Mouse (Mus musculus): Measurements from ENCODE around the gene Pus1.
"Not testable (repeated sequence)": the region's sequence is repeated elsewhere in the genome, so short reads cannot be mapped to it uniquely, and the experiment has no call there.

Pus1 gene

GRCm38 (mm10) chr5:110783150-110783549, 2.7 kb upstream of the Pus1 start:
- DNase-seq (ENCODE audit: extremely low read depth, insufficient read length, low spot score) = no peak

- no peak for DNase-seq (ENCODE audit: extremely low read depth, insufficient read length, low spot score)
Observed at GRCm38 (mm10) chr5:110781529-110782238, 1.2 kb upstream of the Pus1 start.

DNA sequence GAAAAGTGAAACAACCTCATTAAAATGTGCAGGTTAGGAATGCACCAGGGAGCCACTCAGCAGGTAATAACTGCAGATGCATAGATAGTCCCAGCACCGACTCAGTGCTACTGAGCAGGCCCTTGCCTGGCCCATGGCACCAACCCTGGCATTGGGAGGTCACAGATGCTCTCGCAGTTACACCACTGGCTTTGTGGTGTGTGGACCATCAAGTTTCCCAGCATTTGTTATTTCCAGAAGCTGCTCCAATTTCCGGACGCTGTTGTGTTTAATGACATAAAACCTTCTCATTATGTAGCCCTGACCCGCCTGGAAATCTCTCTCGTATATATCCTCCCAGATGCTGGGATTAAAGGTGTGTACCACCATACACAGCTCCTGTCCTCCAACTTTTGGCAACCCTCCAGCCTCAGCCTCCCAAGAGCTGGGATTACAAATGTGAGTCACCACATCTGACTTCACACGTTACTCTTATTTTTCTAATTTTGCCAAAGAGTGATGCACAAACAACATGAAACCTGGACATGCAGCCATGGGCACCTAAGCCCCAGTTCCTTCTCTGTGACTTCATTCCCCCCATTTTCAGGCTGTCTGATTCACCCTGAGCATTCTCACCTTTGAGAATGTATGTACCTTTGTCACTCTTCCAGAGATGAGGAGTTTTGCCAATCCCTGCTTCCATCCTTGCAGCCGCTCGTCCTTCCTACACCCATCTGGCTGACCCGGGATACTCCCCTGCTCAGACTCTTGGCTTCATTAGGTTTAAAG, 486 bp upstream of the Pus1 start:
- no peak for DNase-seq (ENCODE audit: extremely low read depth, insufficient read length, low spot score)

- no peak for DNase-seq (ENCODE audit: extremely low read depth, insufficient read length, low spot score)
Observed at GRCm38 (mm10) chr5:110779276-110779997, 1.0 kb downstream of the Pus1 start.

GRCm38 (mm10) chr5:110778263-110778662, 2.2 kb downstream of the Pus1 start:
- DNase-seq (ENCODE audit: extremely low read depth, insufficient read length, low spot score) = no peak

DNA sequence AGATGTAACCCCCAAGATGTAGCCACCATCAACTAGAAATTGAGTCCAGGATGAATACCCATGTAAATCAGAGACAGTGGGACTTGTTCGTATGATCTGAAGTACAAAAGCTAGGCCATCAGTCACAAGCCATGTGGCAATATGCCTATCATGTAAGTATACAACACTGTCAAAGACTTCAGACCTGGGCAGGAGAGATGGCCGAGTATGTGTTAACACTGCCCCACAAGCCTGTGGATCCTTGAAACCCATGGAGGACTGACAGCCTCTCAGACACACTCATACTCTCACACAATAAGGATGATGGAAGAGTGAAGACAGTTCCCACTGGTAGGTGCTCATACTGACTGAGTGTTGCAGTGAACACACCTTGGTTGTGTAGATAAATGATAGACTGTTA, 4.3 kb downstream of the Pus1 start:
- no peak for DNase-seq (ENCODE audit: extremely low read depth, insufficient read length, low spot score)

GRCm38 (mm10) chr5:110774511-110774910, 5.9 kb downstream of the Pus1 start:
- no peak for DNase-seq (ENCODE audit: extremely low read depth, insufficient read length, low spot score)

GRCm38 (mm10) chr5:110772945-110773344, 7.5 kb downstream of the Pus1 start:
- DNase-seq (ENCODE audit: extremely low read depth, insufficient read length, low spot score) = not testable (repeated sequence)

GRCm38 (mm10) chr5:110770448-110771158, 9.9 kb downstream of the Pus1 start, which contains the start of gene Ep400:
Ep400 (minus strand) TSS chr5:110770717.
- DNase-seq (ENCODE audit: extremely low read depth, insufficient read length, low spot score) = peak; percentile 99

DNA sequence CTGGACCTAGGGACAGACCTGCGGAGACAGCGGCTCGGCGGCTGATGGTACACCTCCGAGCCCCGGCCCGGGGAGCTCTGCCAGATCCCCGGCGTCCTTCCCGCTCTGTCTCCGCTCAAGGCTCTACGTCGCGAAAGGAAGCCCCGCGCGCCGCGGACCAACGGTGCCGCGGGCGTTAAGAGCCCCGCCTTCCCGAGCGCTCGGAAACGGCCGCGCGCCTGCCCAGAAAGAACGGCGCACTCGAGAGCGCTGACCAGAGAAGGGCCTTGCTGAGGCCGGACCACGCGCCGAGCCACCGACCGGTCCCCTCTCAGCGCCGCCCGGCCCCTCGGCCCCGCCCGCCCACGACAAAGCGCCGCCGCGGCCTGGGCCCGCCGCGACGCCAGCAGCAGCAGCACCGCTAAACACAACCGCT, 10.4 kb downstream of the Pus1 start:
- DNase-seq (ENCODE audit: extremely low read depth, insufficient read length, low spot score) = no peak

- no peak for DNase-seq (ENCODE audit: extremely low read depth, insufficient read length, low spot score)
Observed at GRCm38 (mm10) chr5:110769272-110769671, 11.2 kb downstream of the Pus1 start.

DNA sequence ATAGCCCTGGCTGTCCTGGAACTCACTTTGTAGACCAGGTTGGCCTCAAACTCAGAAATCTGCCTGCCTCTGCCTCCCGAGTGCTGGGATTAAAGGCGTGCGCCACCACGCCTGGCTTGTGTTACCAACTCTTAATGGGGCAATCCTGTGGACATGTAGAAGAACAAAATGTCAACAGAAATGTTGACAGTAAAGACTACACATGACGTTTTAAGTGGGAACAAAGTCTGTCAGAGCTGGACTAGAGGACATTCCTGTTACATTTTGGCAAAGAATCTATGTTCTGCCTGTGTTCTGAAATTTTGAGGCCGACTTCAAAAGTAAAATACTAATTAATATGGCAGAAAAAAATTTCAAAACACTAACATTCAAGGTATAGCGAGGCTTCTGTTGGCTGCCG, 16.6 kb downstream of the Pus1 start:
- DNase-seq (ENCODE audit: extremely low read depth, insufficient read length, low spot score) = no peak

DNA sequence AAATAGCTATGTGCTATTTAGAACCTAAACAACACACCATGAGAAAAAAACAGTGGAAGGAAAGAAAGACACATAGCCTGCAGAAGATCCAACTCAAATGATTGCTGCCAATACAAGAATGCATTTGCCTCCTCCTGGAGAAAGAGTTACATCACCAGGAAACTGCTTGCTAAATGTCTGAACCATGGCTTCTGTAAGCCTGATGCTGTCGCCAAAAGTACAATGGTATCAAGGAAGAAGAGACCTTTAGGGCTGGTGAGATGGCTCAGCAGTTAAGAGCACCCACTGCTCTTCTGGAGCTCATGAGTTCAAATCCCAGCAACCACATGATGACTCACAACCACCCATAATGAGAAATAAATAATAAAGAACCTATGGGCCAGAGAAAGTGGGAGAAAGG, 35.4 kb downstream of the Pus1 start:
- DNase-seq (ENCODE audit: extremely low read depth, insufficient read length, low spot score) = no peak

- no peak for DNase-seq (ENCODE audit: extremely low read depth, insufficient read length, low spot score)
Observed at GRCm38 (mm10) chr5:110739496-110740275, 40.8 kb downstream of the Pus1 start.

DNA sequence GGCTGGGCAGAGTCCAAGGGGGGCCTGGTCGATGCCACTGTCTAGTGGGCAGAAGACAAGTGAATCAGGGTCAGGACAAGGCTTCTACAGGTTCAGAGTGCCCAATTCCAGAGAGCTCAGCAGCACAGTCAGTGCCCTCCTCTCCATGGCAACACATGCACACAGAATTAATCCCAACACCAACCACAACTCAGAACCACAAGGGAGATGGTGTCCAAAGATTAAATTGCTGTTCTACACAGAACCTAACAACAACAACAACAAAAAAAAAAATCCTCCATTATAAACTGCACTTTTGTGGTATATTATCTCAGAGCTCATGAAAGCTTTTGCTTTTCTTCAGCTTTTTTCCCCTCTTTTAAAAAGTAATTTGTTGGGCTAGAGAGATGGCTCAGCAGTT, 44.9 kb downstream of the Pus1 start:
- no peak for DNase-seq (ENCODE audit: extremely low read depth, insufficient read length, low spot score)

DNA sequence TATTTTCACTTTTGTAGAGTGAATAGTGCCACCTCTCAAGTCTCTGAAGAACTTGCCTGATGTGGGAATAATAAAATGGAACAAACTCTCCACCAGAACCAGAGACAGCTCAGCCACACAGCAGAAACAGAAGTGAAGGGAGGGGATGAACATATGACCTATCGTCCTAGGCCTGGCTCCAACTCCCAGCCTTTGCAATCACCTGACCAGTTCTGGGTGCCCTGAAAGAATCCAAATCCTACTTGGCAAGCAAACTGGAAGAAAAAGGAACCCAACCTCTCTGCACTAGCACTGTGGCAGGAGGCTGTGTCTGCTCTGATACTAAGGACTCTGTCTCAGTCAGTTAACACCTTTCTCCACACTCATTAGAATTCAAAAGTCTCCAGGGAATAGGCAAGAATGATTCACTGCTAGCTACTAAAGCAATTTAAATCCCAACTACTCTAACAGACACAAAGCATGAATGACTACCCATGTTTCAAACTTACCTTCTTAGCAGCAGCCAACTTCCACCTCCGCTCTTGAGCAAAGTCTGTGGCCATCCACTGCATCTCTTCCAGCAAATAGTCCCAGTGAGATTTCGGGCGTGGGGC, 47.1 kb downstream of the Pus1 start:
- DNase-seq (ENCODE audit: extremely low read depth, insufficient read length, low spot score) = no peak

- no peak for DNase-seq (ENCODE audit: extremely low read depth, insufficient read length, low spot score)
Observed at GRCm38 (mm10) chr5:110731227-110731626, 49.2 kb downstream of the Pus1 start.

DNA sequence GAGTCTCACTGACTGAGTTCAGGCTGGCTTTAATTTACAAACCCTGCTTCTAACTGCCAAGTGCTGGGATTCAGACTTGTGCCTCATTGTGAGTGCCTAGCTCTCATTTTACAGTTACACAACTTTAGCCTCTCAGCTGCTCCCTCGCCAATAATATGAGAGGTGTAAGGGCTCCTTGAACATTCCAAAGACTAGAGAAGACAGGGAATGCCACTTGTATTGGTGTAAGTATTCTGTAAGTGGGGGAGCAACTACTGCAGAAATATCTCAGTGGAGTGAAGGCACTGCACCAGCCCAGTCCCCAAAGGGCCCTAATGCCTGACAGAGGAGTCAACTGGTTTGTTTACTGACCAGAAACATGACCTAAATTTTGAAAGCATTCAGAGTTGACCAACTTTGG, 52.6 kb downstream of the Pus1 start:
- no peak for DNase-seq (ENCODE audit: extremely low read depth, insufficient read length, low spot score)
